Mouse (Mus musculus): ENCODE data around the gene Akap5.

DNA sequence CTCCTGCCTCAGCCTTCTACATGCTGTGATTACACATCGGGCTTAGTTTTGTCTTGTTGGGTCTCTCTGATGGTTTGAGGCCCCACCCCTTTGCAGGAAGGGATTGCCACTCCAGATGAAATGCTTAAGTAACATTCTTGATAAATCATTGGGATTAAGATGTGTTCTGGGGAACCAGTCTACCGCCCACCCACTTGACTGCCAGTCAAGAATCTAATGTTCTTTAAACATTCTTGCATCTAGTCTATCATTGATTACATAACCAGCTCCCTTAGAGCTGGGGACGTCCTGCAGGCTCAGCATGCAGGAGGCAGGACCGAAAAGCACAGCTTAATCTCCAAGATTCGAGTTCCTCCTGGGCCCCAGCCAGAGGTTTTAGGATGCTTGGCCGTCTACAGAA is 46.5 kb upstream of the Akap5 start:
- TF ChIP-seq POLR2A (IDR thresholded peaks at IDR 0.05; ENCODE audit: borderline replicate concordance, control insufficient read depth, low read depth, low read length): no peak
- TF ChIP-seq CTCF (IDR thresholded peaks at IDR 0.05; ENCODE audit: control insufficient read depth, insufficient read depth, low read length): no peak

All from bone marrow, adult 2 months (tissue).